Mouse (Mus musculus) G1E (cell line): ENCODE measurements around the gene Cyp8b1. TPM values are rescaled to one million over a fixed set of nuclear protein-coding genes. Genes with fewer than 3 reads are reported as not detected.

Source experiments
- ATAC-seq: 2 replicates; pipeline ENCODE4 v1.8.0; 2016; ENCODE audit warnings: mild to moderate bottlenecking; ENCODE audit not compliant: insufficient number of reproducible peaks, poor library complexity, low FRiP score, severe bottlenecking; ENCODE audit errors: extremely low read depth
- DNase-seq: peaks from one replicate; pipeline ENCODE4 v3.0.0; 2012; ENCODE audit warnings: low spot score
- H3K27me3 ChIP-seq: 2 replicates; pipeline ENCODE4 v1.6.1; 2012; ENCODE audit warnings: mild to moderate bottlenecking, low read length, inconsistent platforms; ENCODE audit not compliant: insufficient read depth
- H3K36me3 ChIP-seq: replicated peaks from 2 replicates; pipeline ENCODE3; 2012; ENCODE audit warnings: mild to moderate bottlenecking, inconsistent platforms
- H3K4me1 ChIP-seq: 2 replicates; pipeline ENCODE4 v1.6.1; 2012; ENCODE audit warnings: low read depth, low read length, inconsistent platforms, mixed read lengths; ENCODE audit not compliant: insufficient read depth
- H3K4me3 ChIP-seq: 2 replicates; pipeline ENCODE4 v1.5.1; 2012; ENCODE audit warnings: low read depth, mild to moderate bottlenecking, inconsistent platforms, low read length, moderate library complexity, mixed read lengths
- H3K9me3 ChIP-seq: replicated peaks from 2 replicates; pipeline ENCODE4 v1.6.1; 2012; ENCODE audit warnings: inconsistent platforms
- CTCF ChIP-seq: IDR thresholded peaks from 2 replicates; pipeline ENCODE4 v1.5.1; 2012; ENCODE audit warnings: low read depth, low read length, inconsistent platforms, mixed read lengths
- GATA1 ChIP-seq: IDR thresholded peaks from 2 replicates; pipeline ENCODE4 v1.6.1; 2012; ENCODE audit warnings: borderline replicate concordance, low read length, inconsistent platforms, mixed read lengths
- GATA2 ChIP-seq: IDR thresholded peaks from 2 replicates; pipeline ENCODE4 v1.6.1; 2012; ENCODE audit warnings: low read depth, low read length, inconsistent platforms, borderline replicate concordance
- POLR2AphosphoS5 ChIP-seq: IDR thresholded peaks from 2 replicates; pipeline ENCODE4 v1.6.1; 2012; ENCODE audit warnings: low read depth, low read length, inconsistent platforms; ENCODE audit not compliant: insufficient replicate concordance
- TAL1 ChIP-seq: conservative IDR thresholded peaks from 2 replicates; pipeline ENCODE4 v1.6.1; 2012; ENCODE audit warnings: low read depth, low read length, inconsistent platforms, mixed read lengths
- polyA plus RNA-seq: library from polyadenylated mRNA; stranded (reverse); fragments of >175 nt; gene quantifications from 2 replicates; pipeline ENCODE4 v1.2.3, GENCODE M21; 2012
- total RNA-seq, 2 experiments: library from RNA; stranded (forward) in 1 of 2; stranded (reverse) in 1 of 2; fragments of 200-1000 nt in 1 of 2; fragments of >200 nt in 1 of 2; fragmentation: Nextera tagmentation in 1 of 2; gene quantifications; 2 replicates each; pipeline ENCODE4 v1.2.3; 2014 to 2017

The Cyp8b1 gene
- total and polyA plus RNA-seq, 3 experiments, result not detected

- Histone ChIP-seq H3K4me3 (no peak within 1 kb of the TSS), H3K9me3 (no peaks in the 10 kb centered on the region), H3K4me1 (no peaks in the 10 kb centered on the region), H3K27me3 (peaks cover 26% of the 10 kb centered on the region), H3K36me3 (no peaks in the 10 kb centered on the region)
- ATAC-seq (no peak), DNase-seq (no peak)
- no peak for TF ChIP-seq POLR2AphosphoS5
- TF ChIP-seq CTCF, result no peak
- TF ChIP-seq GATA2, result no peak
- no peak for TF ChIP-seq GATA1
- TF ChIP-seq TAL1, result no peak
Measured at GRCm38 (mm10) chr9:121898245-121898644, 17.9 kb downstream of the Cyp8b1 start, which contains the start of gene Ackr2. Gene Ackr2 (plus strand): TSS chr9:121898355.

- TF ChIP-seq GATA2, result no peak
- TF ChIP-seq CTCF, result no peak
- no peak for TF ChIP-seq GATA1
- no peak for TF ChIP-seq TAL1
- no peak for TF ChIP-seq POLR2AphosphoS5
- no peak overlapping the region for H3K4me3 ChIP-seq
- no peaks in the 10 kb centered on the region for H3K4me1 ChIP-seq
- no peak for DNase-seq
- no peak for ATAC-seq
- H3K9me3 ChIP-seq, result no peaks in the 10 kb centered on the region
- H3K36me3 ChIP-seq, result no peaks in the 10 kb centered on the region
- peaks cover 21% of the 10 kb centered on the region; the same call in 1 of the 2 replicates for H3K27me3 ChIP-seq
Measured at GRCm38 (mm10) chr9:121896820-121897219, 19.3 kb downstream of the Cyp8b1 start.

GRCm38 (mm10) chr9:121895392-121895993, 20.6 kb downstream of the Cyp8b1 start:
- Histone ChIP-seq H3K4me3 (no peak overlapping the region), H3K36me3 (no peaks in the 10 kb centered on the region), H3K27me3 (peaks cover 23% of the 10 kb centered on the region; the same call in 1 of the 2 replicates), H3K9me3 (no peaks in the 10 kb centered on the region), H3K4me1 (no peaks in the 10 kb centered on the region)
- ATAC-seq (no peak), DNase-seq (no peak)
- TF ChIP-seq GATA2 (no peak), POLR2AphosphoS5 (no peak), CTCF (no peak), GATA1 (no peak), TAL1 (no peak)

GRCm38 (mm10) chr9:121894447-121894846, 21.7 kb downstream of the Cyp8b1 start:
- Histone ChIP-seq H3K36me3 (no peaks in the 10 kb centered on the region), H3K4me1 (no peaks in the 10 kb centered on the region), H3K4me3 (no peak overlapping the region), H3K27me3 (peaks cover 25% of the 10 kb centered on the region), H3K9me3 (no peaks in the 10 kb centered on the region)
- no peak for TF ChIP-seq POLR2AphosphoS5
- ATAC-seq, result no peak
- no peak for DNase-seq

- TF ChIP-seq GATA1 (no peak), POLR2AphosphoS5 (no peak), CTCF (no peak), TAL1 (no peak), GATA2 (no peak)
- Histone ChIP-seq H3K4me3 (no peak overlapping the region), H3K27me3 (peaks cover 21% of the 10 kb centered on the region), H3K4me1 (no peaks in the 10 kb centered on the region), H3K36me3 (no peaks in the 10 kb centered on the region), H3K9me3 (no peaks in the 10 kb centered on the region)
- no peak for DNase-seq
- no peak for ATAC-seq
Measured at GRCm38 (mm10) chr9:121892057-121892687, 23.9 kb downstream of the Cyp8b1 start.

DNA sequence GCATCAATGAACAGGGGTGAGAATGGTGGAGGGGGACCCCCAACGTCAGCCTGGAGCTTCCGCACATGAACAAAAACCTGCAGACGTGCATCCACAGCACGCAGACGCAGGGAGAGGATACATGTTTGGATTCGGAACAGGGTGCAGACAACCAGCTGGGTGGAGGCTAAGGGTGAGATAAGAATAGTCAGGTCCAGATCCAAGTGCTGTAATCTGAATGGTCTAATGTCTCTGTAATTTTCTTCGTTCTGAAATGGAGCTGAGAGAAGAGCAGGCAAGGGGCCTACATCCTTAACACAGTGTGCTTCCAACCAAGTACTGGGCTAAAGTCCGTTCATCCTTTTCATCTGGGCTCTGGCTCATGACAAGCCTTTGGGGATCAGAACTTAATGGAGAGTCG, 24.8 kb downstream of the Cyp8b1 start:
- DNase-seq (no peak), ATAC-seq (no peak)
- TF ChIP-seq POLR2AphosphoS5, result no peak
- no peak for TF ChIP-seq GATA2
- TF ChIP-seq GATA1, result no peak
- no peak for TF ChIP-seq TAL1
- no peak for TF ChIP-seq CTCF
- no peaks in the 10 kb centered on the region for H3K9me3 ChIP-seq
- peaks cover 18% of the 10 kb centered on the region for H3K27me3 ChIP-seq
- no peak overlapping the region for H3K4me3 ChIP-seq
- H3K4me1 ChIP-seq, result no peaks in the 10 kb centered on the region
- H3K36me3 ChIP-seq, result no peaks in the 10 kb centered on the region
